Mouse (Mus musculus): ENCODE measurements at regions not wholly inside any gene's neighbourhood (a gene's known extent, or its start where the extent isn't known, plus 50 kb on each side); places are given as distances from the start of the nearest gene placed in this dataset.

DNA sequence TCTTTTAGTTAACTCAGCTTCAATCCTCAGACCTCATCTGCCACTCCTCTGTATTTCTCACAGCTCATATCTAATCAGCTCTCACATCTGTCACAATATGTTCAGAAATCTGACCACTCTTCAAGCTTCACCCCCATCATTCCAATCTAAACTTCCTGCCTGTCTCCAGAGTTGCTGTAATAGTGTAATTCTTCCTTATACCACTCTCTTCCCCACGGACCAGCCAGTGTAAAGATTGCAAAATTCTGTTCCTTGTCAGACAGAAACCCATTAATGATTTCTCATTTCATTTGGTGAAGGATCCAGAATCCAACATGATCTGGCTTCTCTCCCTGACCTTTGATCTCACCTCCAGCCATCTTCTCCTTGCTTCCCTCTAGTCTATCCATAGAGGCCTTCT lies 250.2 kb upstream of the Slc30a5 start:
- no peaks in the 10 kb centered on the region for H3K9me3 ChIP-seq
- ATAC-seq = no peak
- H3K27ac ChIP-seq = no peak overlapping the region
- no peak overlapping the region for H3K4me2 ChIP-seq (replicated peaks)
- H3K4me1 ChIP-seq (replicated peaks) = no peaks in the 10 kb centered on the region
- H3K4me3 ChIP-seq (replicated peaks) = no peak overlapping the region
- no peaks in the 10 kb centered on the region for H3K36me3 ChIP-seq
- no peak overlapping the region for H3K9ac ChIP-seq (replicated peaks)
- no peaks in the 10 kb centered on the region for H3K27me3 ChIP-seq
- WGBS = 77% methylated on average over 1 of the region's 1 CpGs

DNA sequence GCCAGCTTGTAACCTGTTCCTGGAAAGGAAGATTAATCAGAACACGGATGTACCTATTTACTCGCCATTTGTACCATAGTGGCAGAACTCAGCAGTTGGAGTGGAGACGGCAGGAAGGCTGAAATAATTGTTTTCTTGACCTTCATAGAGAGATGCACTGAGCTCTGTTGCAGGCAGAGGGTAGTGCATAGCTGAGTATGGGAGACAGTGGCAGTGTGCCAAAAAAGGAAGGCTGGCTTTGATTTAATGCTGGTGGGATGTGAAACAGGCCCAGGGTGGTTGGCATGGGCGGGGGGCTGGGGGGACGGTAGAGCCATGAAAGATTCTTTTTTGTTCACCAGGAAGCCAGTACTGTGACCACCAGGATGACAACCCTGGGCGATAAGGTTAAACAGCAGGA lies 235.3 kb upstream of the Slc30a5 start:
- no peaks in the 10 kb centered on the region for H3K4me1 ChIP-seq (replicated peaks)
- ATAC-seq = no peak
- no peak overlapping the region for H3K9ac ChIP-seq (replicated peaks)
- H3K36me3 ChIP-seq = no peaks in the 10 kb centered on the region
- H3K4me2 ChIP-seq (replicated peaks) = no peak overlapping the region
- no peak overlapping the region for H3K27ac ChIP-seq
- H3K4me3 ChIP-seq (replicated peaks) = no peak overlapping the region
- no peaks in the 10 kb centered on the region for H3K9me3 ChIP-seq
- WGBS = 80% methylated on average over 6 of the region's 6 CpGs
- H3K27me3 ChIP-seq = no peaks in the 10 kb centered on the region

DNA sequence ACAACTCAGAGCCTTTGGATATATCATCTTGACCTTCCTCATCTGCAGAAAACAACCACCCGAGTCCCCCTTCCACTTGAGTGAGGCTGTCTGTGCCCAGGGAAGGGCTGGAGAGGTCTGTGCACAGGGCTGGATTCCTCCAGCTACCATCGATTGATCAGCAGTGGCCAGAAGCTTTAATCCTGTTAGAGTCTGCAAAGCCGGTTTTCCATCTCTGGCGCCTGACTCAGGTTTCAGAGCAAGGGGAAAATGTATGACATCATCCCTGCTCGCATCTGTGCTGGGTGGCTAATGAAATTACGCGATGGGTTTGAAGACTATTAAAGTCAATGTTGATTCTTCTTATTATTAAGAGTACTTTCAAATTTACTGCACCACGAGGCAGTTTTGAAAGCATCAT lies 229.4 kb upstream of the Slc30a5 start:
- no peaks in the 10 kb centered on the region for H3K36me3 ChIP-seq
- peak overlapping the region; percentile 21; the same call in 1 of the 2 replicates for H3K27ac ChIP-seq
- H3K4me2 ChIP-seq (replicated peaks) = no peak overlapping the region
- H3K4me3 ChIP-seq (replicated peaks) = no peak overlapping the region
- no peaks in the 10 kb centered on the region for H3K9me3 ChIP-seq
- ATAC-seq = peak; percentile 58; the same call in 1 of the 2 replicates
- peaks cover 10% of the 10 kb centered on the region for H3K4me1 ChIP-seq (replicated peaks)
- no peaks in the 10 kb centered on the region for H3K27me3 ChIP-seq
- 37% methylated on average over 8 of the region's 8 CpGs for WGBS
- no peak overlapping the region for H3K9ac ChIP-seq (replicated peaks)

DNA sequence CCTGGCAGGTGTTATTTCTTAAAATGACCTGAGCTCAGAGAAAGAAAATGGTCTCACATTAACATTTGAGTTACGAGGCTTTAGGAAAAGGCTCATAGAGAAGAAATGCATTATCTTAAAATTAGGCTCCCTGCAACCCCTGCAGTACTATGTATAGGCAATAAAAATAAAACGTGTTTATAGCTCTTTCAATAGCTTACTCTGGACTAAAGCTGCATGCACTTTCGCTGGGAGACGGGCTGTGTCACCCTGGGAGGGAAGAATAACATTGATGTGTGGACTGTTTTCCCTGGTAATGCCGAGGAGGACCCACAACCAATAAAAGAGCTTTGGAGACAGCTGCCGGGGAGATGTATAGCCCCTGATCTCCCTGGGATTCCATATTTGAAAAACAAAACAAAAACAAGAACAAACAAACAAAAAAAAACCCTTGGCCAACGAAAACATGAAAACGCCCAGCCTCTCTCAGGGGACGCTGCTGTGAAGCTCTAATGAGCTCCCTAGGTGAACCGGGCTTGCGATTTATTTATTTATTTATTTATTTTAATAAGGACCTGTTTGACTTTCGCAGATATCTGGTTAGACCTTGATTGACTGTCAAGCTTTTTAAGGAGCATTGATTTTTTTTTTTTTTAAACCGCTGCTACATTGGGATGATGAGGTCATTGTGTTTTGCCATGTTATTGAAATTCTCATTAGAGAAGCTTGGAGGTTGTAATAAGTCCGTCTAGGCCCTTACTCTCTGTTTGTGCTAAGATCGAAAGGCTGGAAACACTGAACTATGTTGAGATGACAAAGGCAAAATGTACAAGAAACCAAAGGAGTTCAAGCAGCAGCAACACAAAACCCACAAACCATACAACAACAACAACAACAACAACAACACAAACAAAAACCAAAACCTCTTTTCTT lies 228.3 kb upstream of the Slc30a5 start:
- 63% methylated on average over 15 of the region's 15 CpGs for WGBS

DNA sequence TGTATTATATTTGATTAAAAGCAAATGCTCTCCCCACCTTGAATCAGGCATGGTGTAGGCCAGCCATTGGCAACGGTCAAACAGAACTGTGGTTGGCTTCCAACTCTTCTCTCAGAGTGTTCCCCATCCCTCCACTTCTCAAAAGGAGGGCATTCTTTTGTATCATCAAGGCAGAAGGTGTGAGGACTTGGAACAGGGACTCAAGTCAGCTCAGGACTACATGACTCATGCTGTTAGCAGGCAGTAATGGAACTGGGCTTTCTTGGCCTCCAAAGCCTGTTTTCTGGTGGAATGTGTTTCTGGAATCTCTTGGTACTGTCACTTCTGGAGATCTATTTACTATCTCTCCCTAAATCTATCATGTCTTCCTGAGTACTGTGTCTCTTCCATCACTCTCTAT lies 216.3 kb upstream of the Slc30a5 start:
- no peaks in the 10 kb centered on the region for H3K9me3 ChIP-seq
- WGBS = 86% methylated on average over 1 of the region's 1 CpGs
- H3K27me3 ChIP-seq = no peaks in the 10 kb centered on the region
- no peaks in the 10 kb centered on the region for H3K36me3 ChIP-seq
- H3K4me3 ChIP-seq (replicated peaks) = no peak overlapping the region
- no peak for ATAC-seq
- H3K9ac ChIP-seq (replicated peaks) = no peak overlapping the region
- no peak overlapping the region for H3K27ac ChIP-seq
- H3K4me2 ChIP-seq (replicated peaks) = no peak overlapping the region
- H3K4me1 ChIP-seq (replicated peaks) = no peaks in the 10 kb centered on the region

More for the DNA sequence above, 228.3 kb upstream of the Slc30a5 start:
- Histone ChIP-seq H3K9ac (replicated peaks) (no peak overlapping the region), H3K27ac (0 out of 2 replicates have a peak overlapping the region, but pooled peaks have one; percentile 21), H3K4me1 (replicated peaks) (peaks cover 10% of the 10 kb centered on the region), H3K4me2 (replicated peaks) (no peak overlapping the region), H3K27me3 (no peaks in the 10 kb centered on the region), H3K4me3 (replicated peaks) (no peak overlapping the region), H3K9me3 (no peaks in the 10 kb centered on the region), H3K36me3 (no peaks in the 10 kb centered on the region)
- ATAC-seq = no peak

DNA sequence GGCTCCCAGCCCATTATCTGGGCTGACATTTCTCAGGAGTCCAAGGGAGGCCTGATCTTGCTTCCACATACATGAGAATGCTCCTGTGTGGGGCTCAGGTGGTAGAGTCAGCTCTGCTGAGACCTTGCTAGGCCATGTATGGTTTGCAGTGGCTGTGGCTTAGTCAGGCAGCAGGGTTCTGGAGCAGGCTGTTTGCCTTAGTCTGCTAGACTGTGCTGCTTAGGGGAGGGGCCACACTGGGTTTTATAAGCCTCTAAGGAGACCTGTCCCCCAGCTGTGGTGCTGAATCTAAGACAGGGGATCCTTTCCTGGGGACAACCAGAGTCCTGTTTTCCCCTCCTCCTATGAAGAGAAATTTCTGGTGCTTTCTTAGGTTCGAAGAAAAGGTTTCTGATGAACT lies 199.4 kb upstream of the Slc30a5 start:
- Histone ChIP-seq H3K9ac (replicated peaks) (no peak overlapping the region), H3K9me3 (no peaks in the 10 kb centered on the region), H3K4me2 (replicated peaks) (no peak overlapping the region), H3K4me1 (replicated peaks) (no peaks in the 10 kb centered on the region), H3K4me3 (replicated peaks) (no peak overlapping the region), H3K27me3 (no peaks in the 10 kb centered on the region), H3K27ac (no peak overlapping the region), H3K36me3 (no peaks in the 10 kb centered on the region)
- no peak; the same call in 1 of the 2 replicates for ATAC-seq
- WGBS = 80% methylated on average over 1 of the region's 1 CpGs

DNA sequence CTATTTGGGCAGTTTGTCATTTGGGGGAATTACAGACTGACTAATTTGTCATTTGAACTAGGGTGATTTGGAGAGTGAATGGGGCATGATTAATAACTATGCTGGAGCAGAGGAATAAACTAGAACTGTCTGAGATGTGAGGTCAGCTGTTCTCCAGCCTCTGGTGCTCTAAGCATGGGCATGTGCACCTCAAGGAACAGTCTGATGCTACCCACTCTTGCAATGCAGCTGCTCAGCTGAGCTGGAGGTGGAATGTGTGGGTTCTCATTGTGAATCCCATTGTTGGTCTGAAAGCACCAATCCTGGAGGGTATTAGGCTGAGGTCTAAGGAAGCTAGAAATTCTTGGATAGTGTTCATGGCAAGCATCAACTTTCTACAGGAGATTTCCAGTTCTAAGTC lies 192.8 kb upstream of the Slc30a5 start:
- no peak for ATAC-seq
- Histone ChIP-seq H3K4me2 (replicated peaks) (no peak overlapping the region), H3K27me3 (no peaks in the 10 kb centered on the region), H3K27ac (no peak overlapping the region), H3K4me1 (replicated peaks) (no peaks in the 10 kb centered on the region), H3K36me3 (no peaks in the 10 kb centered on the region), H3K4me3 (replicated peaks) (no peak overlapping the region), H3K9ac (replicated peaks) (no peak overlapping the region), H3K9me3 (no peaks in the 10 kb centered on the region)

DNA sequence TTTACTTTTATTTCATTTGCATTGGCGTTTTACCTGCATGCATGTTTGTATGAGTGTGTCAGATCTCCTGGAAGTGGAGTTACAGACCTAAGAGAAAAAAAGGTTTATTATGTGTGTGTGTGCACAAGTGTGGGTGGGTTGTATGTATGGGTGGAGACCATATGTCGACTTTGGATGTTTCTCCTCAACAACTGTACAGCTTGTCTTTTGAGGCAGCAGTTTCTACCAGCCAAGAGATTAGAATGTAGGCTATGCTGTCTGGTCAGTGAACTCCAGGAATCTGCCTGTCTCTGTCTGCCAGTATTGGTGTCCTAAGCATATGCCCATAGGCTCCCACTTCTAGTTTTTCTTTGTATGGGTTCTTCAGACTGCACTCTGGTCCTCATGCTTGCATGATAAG lies 192.3 kb upstream of the Slc30a5 start:
- Histone ChIP-seq H3K27ac (no peak overlapping the region), H3K4me3 (replicated peaks) (no peak overlapping the region), H3K9ac (replicated peaks) (no peak overlapping the region), H3K27me3 (no peaks in the 10 kb centered on the region), H3K4me1 (replicated peaks) (no peaks in the 10 kb centered on the region), H3K36me3 (no peaks in the 10 kb centered on the region), H3K9me3 (no peaks in the 10 kb centered on the region), H3K4me2 (replicated peaks) (no peak overlapping the region)
- 84% methylated on average over 2 of the region's 2 CpGs for WGBS
- no peak for ATAC-seq

DNA sequence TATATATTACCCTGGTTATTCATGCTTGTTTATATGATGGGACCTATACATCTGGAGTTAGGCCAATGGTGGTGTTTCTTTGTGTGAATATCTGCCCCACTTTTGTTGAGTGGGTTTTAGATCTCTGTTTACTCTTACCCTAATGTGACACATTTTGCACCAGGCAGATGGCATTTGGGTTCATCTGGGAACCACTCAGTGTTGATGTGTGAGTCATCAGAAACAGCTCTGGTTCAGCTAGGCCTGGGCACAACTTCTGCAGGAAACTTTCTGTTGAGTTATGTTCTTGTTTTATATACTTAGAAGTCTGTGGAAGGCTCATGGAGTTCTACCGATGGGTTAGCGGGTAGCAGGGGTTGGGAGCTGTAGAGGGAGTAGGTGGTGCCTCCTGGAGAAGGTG lies 191.7 kb upstream of the Slc30a5 start:
- no peak overlapping the region for H3K9ac ChIP-seq (replicated peaks)
- H3K9me3 ChIP-seq = no peaks in the 10 kb centered on the region
- H3K4me2 ChIP-seq (replicated peaks) = no peak overlapping the region
- no peak for ATAC-seq
- H3K4me3 ChIP-seq (replicated peaks) = no peak overlapping the region
- no peaks in the 10 kb centered on the region for H3K36me3 ChIP-seq
- no peaks in the 10 kb centered on the region for H3K27me3 ChIP-seq
- no peaks in the 10 kb centered on the region for H3K4me1 ChIP-seq (replicated peaks)
- 96% methylated on average over 2 of the region's 2 CpGs for WGBS
- H3K27ac ChIP-seq = no peak overlapping the region

DNA sequence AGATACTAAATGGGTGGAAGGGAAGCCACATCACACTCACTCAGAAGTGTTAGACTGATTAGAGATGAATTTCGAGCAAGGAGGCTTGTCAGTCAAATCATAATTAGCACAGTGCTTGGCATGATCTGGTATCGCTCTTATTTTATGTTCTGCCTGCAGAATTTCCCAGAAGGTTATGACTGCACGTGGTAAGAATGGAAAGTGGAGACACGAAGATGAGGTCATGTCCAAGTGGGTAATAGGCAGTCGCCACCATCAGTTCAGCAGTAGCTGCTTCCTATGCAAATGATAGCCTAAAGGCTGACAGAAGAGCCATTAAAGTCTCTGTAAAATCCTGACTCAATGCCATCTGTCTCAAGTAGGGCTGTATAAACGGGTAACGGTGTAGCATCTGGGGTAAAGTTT lies 186.0 kb upstream of the Slc30a5 start:
- Histone ChIP-seq H3K9ac (replicated peaks) (no peak overlapping the region), H3K4me3 (replicated peaks) (no peak overlapping the region), H3K4me2 (replicated peaks) (no peak overlapping the region), H3K27me3 (no peaks in the 10 kb centered on the region), H3K36me3 (no peaks in the 10 kb centered on the region), H3K9me3 (no peaks in the 10 kb centered on the region), H3K4me1 (replicated peaks) (0 out of 2 replicates have a peak, but pooled peaks cover 3% of the 10 kb centered on the region), H3K27ac (peak overlapping the region; percentile 44)
- peak; percentile 81 for ATAC-seq
- 59% methylated on average over 7 of the region's 7 CpGs for WGBS

DNA sequence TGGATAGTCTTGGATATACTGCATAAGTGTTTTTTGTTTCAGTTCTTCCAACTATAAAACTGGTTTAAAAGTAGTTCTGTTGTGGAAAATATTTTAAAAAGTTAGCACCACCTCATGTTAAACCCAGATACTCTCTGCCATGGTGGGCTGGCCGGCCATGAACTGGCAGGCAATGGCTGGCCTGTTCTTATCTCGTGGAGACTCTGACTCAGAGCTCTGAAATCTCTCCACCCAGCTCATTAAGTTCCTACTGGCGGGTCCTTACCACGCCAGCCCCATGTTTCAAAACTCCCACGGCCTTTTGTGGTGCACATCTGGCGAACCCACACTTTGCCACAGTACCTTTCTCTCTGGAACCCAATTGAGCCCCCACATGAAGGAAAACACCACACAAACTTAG lies 183.8 kb upstream of the Slc30a5 start:
- no peaks in the 10 kb centered on the region for H3K36me3 ChIP-seq
- no peak overlapping the region for H3K27ac ChIP-seq
- H3K4me2 ChIP-seq (replicated peaks) = no peak overlapping the region
- no peaks in the 10 kb centered on the region for H3K9me3 ChIP-seq
- ATAC-seq = no peak
- H3K27me3 ChIP-seq = no peaks in the 10 kb centered on the region
- 88% methylated on average over 6 of the region's 6 CpGs for WGBS
- no peak overlapping the region for H3K9ac ChIP-seq (replicated peaks)
- 0 out of 2 replicates have a peak, but pooled peaks cover 3% of the 10 kb centered on the region for H3K4me1 ChIP-seq (replicated peaks)
- no peak overlapping the region for H3K4me3 ChIP-seq (replicated peaks)

DNA sequence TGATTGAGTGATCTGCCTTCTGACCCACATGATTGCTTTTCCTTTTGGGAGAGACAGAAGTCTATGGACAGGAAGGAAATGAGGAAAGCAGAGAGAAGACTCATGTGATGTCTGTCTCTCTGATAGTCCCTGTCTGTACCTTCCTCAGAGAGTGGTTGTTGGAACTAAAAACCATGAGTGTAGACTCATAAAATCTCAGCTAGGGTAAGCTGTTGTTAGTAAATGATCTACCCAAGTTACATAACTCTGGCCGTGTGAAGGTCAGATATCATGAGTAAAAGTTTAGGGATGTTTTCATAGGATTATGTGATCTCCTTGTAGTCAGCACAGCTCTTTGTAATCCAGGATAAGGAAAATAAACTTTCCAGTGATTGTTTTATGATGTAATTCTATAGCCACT lies 183.0 kb upstream of the Slc30a5 start:
- Histone ChIP-seq H3K4me3 (replicated peaks) (no peak overlapping the region), H3K27ac (no peak overlapping the region), H3K4me2 (replicated peaks) (no peak overlapping the region), H3K36me3 (no peaks in the 10 kb centered on the region), H3K9ac (replicated peaks) (no peak overlapping the region), H3K27me3 (no peaks in the 10 kb centered on the region), H3K4me1 (replicated peaks) (0 out of 2 replicates have a peak, but pooled peaks cover 3% of the 10 kb centered on the region), H3K9me3 (no peaks in the 10 kb centered on the region)
- 90% methylated on average over 1 of the region's 1 CpGs for WGBS
- ATAC-seq = no peak

DNA sequence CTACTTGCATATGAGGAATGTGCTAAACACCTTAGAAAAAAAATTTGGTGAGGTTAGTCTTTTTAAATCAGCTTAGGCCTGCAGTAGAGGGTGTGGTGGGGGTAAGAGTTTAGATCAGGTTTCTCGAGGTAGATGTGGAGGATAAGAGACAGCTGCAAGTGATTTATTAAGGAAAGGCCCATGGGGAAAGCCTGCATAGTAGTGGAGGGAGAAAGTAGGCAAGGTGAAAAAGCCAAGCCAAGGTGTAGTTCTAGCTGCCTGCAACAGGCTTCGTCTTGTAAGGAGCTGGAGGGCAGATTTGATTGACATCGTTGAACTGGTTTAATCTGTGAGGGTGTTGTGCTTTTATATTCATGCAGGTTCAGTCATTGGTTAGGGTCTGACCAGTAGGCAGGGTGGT lies 182.2 kb upstream of the Slc30a5 start:
- Histone ChIP-seq H3K27me3 (no peaks in the 10 kb centered on the region), H3K27ac (no peak overlapping the region), H3K4me3 (replicated peaks) (no peak overlapping the region), H3K9ac (replicated peaks) (no peak overlapping the region), H3K9me3 (no peaks in the 10 kb centered on the region), H3K4me1 (replicated peaks) (0 out of 2 replicates have a peak, but pooled peaks cover 3% of the 10 kb centered on the region), H3K4me2 (replicated peaks) (no peak overlapping the region), H3K36me3 (no peaks in the 10 kb centered on the region)
- no peak for ATAC-seq
- WGBS = 80% methylated on average over 3 of the region's 3 CpGs
